Mouse (Mus musculus) ES-E14 (cell line): ENCODE results near the gene Clstn1. TPM values are rescaled to one million over a fixed set of nuclear protein-coding genes. Genes with fewer than 3 reads are reported as not detected.
A peak's percentile ranks its signal among the peaks of the same experiment; 100 is the strongest.

ENCODE experiments used
- DNase-seq: peaks from one replicate; pipeline ENCODE4 v3.0.0-alpha.2; 2013; ENCODE audit warnings: low read depth, low spot score
- H3K27ac ChIP-seq: 2 replicates; pipeline ENCODE4 v1.5.1; 2012; ENCODE audit warnings: low read depth, mild to moderate bottlenecking, low read length, moderate library complexity, mixed read lengths; ENCODE audit not compliant: poor library complexity, insufficient read depth, severe bottlenecking
- H3K36me3 ChIP-seq: 2 replicates; pipeline ENCODE4 v1.6.1; 2012; ENCODE audit warnings: mild to moderate bottlenecking, low read length, moderate library complexity, mixed read lengths; ENCODE audit not compliant: control insufficient read depth, poor library complexity, insufficient read depth, severe bottlenecking
- H3K4me1 ChIP-seq, 2 experiments: fragments of 150-350 bp in 1 of 2; sonication (generic) in 1 of 2; 2 replicates each; pipeline ENCODE4 v1.6.1; 2012; ENCODE audit warnings: low read length in 2 of 2, mild to moderate bottlenecking in 1 of 2, mixed read lengths in 1 of 2; ENCODE audit not compliant: control insufficient read depth in 2 of 2, insufficient read depth in 2 of 2, poor library complexity in 1 of 2
- H3K4me3 ChIP-seq, 2 experiments: fragments of 150-350 bp in 1 of 2; sonication (generic) in 1 of 2; 2 replicates each; pipeline ENCODE4 v1.5.1; 2012; ENCODE audit warnings: low read length in 2 of 2, low read depth in 1 of 2, mild to moderate bottlenecking in 1 of 2, mixed read lengths in 1 of 2; ENCODE audit not compliant: insufficient read depth in 1 of 2, poor library complexity in 1 of 2, severe bottlenecking in 1 of 2
- H3K9ac ChIP-seq: 2 replicates; pipeline ENCODE4 v1.6.1; 2012; ENCODE audit warnings: low read depth, mild to moderate bottlenecking, low read length, mixed read lengths; ENCODE audit not compliant: poor library complexity, insufficient read depth, severe bottlenecking
- H3K9me3 ChIP-seq: fragments of 150-350 bp; sonication (generic); 2 replicates; pipeline ENCODE4 v1.6.1; 2012; ENCODE audit warnings: low read depth, mild to moderate bottlenecking, low read length; ENCODE audit not compliant: control insufficient read depth, insufficient read depth
- CHD2 ChIP-seq: IDR thresholded peaks from 2 replicates; pipeline ENCODE4 v1.6.1; 2014; ENCODE audit warnings: mild to moderate bottlenecking, low read depth, low read length, inconsistent platforms
- HCFC1 ChIP-seq: IDR thresholded peaks from 2 replicates; pipeline ENCODE4 v1.6.1; 2012; ENCODE audit warnings: low read length, inconsistent platforms, borderline replicate concordance; ENCODE audit not compliant: insufficient read depth
- MAFK ChIP-seq: IDR thresholded peaks from 2 replicates; pipeline ENCODE4 v1.6.1; 2014; ENCODE audit warnings: mild to moderate bottlenecking, low read depth, low read length, inconsistent platforms; ENCODE audit not compliant: insufficient read depth
- ZC3H11A ChIP-seq: IDR thresholded peaks from 2 replicates; pipeline ENCODE4 v1.6.1; 2012; ENCODE audit warnings: low read depth, mild to moderate bottlenecking, inconsistent platforms, low read length, borderline replicate concordance
- ZNF384 ChIP-seq: IDR thresholded peaks from 2 replicates; pipeline ENCODE4 v1.6.1; 2012; ENCODE audit warnings: low read depth, low read length, inconsistent platforms
- in situ Hi-C, 2 experiments: fragments of 600-800 bp; cut with MboI; formaldehyde crosslinking; loops; one replicate each; pipeline ENCODE4 v1.15.1; 2025; ENCODE audit warnings: low sequenced_read_pairs in 2 of 2, inconsistent platforms in 1 of 2; ENCODE audit not compliant: unreplicated experiment in 2 of 2
- total RNA-seq: library from RNA; depleted of rRNA; stranded (reverse); fragments of 300-350 nt; gene quantifications from 2 replicates; pipeline ENCODE4 v1.2.3, GENCODE M21; 2012

Clstn1 gene
- total RNA-seq, 1 experiment = 115 TPM

GRCm38 (mm10) chr4:149562905-149563347 lies 23.3 kb upstream of the Clstn1 start:
- TF ChIP-seq HCFC1 = no peak
- no peak for TF ChIP-seq ZC3H11A
- TF ChIP-seq MAFK = no peak
- TF ChIP-seq ZNF384 = no peak
- no peak for TF ChIP-seq CHD2
- Histone ChIP-seq H3K9me3 (no peaks in the 10 kb centered on the region), H3K9ac (no peak overlapping the region), H3K27ac (no peak overlapping the region), H3K36me3 (no peaks in the 10 kb centered on the region), H3K4me3 (no peak overlapping the region; a peak in 1 of 4 replicates), H3K4me1 (peaks cover 2 to 11% of the 10 kb centered on the region in 2 experiments; a peak in 3 of 4 replicates)
- in situ Hi-C loops = no loop called here
- no peak for DNase-seq

DNA sequence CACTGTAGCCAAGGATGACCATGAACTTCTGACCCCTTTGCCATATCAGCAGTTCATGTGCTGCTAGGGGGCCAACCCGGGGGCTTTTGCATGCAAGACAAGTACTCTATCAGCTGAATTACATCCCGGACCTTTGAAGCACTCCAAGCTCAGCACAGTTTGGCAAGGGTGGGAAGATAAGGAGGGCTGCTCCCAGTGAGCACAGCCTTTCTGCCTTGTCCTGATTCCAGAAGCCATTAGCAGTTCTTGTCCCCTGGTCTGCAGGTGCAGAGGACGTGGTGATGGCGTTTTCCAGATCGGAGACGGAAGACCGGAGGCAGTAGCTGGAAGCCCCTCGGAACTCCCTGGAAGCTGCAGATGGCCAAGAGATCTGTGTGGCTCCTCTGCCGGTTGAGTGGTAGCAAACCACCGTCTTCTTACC lies 22.3 kb upstream of the Clstn1 start:
- H3K4me3 ChIP-seq = no peak overlapping the region
- H3K27ac ChIP-seq = no peak overlapping the region
- no peaks in the 10 kb centered on the region for H3K9me3 ChIP-seq
- peaks cover 2 to 12% of the 10 kb centered on the region in 2 experiments; a peak in 3 of 4 replicates for H3K4me1 ChIP-seq
- H3K9ac ChIP-seq = no peak overlapping the region
- in situ Hi-C loops = no loop called here
- TF ChIP-seq ZNF384 (no peak), CHD2 (no peak), HCFC1 (no peak), MAFK (no peak), ZC3H11A (no peak)
- no peaks in the 10 kb centered on the region for H3K36me3 ChIP-seq
- no peak for DNase-seq

DNA sequence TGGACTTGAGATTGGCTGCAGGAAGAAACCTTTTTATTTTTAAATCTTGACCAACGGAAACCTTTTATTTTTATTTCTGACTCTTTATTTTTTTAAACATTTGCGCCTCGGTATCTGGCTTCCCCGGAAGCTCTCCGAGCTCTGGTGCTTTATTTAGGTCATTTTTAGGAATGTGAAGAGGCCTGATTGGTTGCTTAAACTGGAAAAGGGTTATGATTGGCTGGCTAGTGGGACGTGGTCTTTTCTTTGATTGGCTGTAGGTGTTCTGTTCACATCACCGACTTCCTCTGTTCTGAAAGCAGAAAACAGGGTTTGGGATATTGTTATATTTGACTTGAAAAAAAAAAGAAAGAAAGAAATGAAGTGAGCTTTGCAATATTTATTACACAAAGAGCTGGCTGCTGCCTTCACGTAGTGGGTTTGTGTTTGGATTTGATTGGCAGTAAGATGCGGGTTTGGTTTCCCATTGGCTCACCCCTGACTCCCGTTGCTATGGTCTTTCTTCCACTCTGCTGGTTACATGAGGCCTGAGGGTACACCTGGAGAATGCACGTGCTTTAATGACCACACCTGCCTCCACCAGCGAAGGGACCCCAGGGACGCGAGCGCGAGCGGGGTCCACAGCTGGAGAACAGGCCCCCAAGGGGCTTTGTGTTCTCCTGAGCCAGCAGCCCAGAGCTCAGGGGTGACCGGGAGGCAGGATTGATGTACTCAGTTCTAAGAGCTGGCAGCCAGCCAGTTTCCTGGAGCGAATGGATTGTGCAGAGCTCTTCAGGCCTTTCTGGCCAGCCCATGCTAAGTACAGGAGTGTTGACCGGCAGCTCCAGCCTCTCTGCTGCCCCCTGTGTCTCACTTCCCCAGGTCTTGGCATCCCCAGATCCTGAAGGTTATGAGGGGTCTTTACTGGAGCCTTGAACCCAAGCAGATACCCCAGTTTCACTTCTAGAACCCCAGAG lies 21.5 kb upstream of the Clstn1 start:
- Histone ChIP-seq H3K27ac (no peak overlapping the region), H3K9me3 (no peaks in the 10 kb centered on the region), H3K4me3 (no peak overlapping the region), H3K9ac (no peak overlapping the region), H3K36me3 (no peaks in the 10 kb centered on the region), H3K4me1 (peaks cover 2 to 12% of the 10 kb centered on the region in 2 experiments; a peak in 3 of 4 replicates)
- DNase-seq = no peak
- in situ Hi-C loops = no loop called here
- peak; percentile 69; the same call in 1 of the 2 replicates for TF ChIP-seq CHD2
- TF ChIP-seq HCFC1 = no peak
- no peak for TF ChIP-seq ZNF384
- TF ChIP-seq ZC3H11A = no peak
- no peak for TF ChIP-seq MAFK

- no peak overlapping the region; the same call in 1 of the 2 replicates for H3K9ac ChIP-seq
- DNase-seq = peak; percentile 74
- no peak overlapping the region for H3K4me3 ChIP-seq
- H3K4me1 ChIP-seq = peaks cover 3 to 18% of the 10 kb centered on the region in 2 experiments; a peak in 3 of 4 replicates
- TF ChIP-seq MAFK (no peak), ZC3H11A (no peak), HCFC1 (no peak), ZNF384 (no peak), CHD2 (no peak)
- in situ Hi-C loops = no loop called here
- H3K27ac ChIP-seq = no peak overlapping the region
- H3K36me3 ChIP-seq = no peaks in the 10 kb centered on the region
- no peaks in the 10 kb centered on the region for H3K9me3 ChIP-seq
Observed at GRCm38 (mm10) chr4:149567432-149568026, 18.7 kb upstream of the Clstn1 start.
